Mouse (Mus musculus) stomach, embryonic 14.5 days (tissue): ENCODE results near the gene Ctdspl. TPM values are rescaled to one million over a fixed set of nuclear protein-coding genes. Genes with fewer than 3 reads are reported as not detected.

Source experiments
- ATAC-seq: fragments of 200-750 bp; cut with Nextera tagmentation; 2 replicates; pipeline ENCODE4 v1.8.0; 2017; ENCODE audit warnings: low read depth, moderate TSS enrichment; ENCODE audit not compliant: insufficient number of reproducible peaks, insufficient read depth, low FRiP score
- H3K27ac ChIP-seq: fragments of 300-500 bp; sonication (generic); 2 replicates; pipeline ENCODE4 v1.5.1; 2014; ENCODE audit warnings: mild to moderate bottlenecking, low read length, moderate library complexity, mixed read lengths
- H3K27me3 ChIP-seq: fragments of 300-500 bp; sonication (generic); 2 replicates; pipeline ENCODE4 v1.6.1; 2014; ENCODE audit warnings: low read length, control low read depth, mixed read lengths; ENCODE audit not compliant: control insufficient read depth, insufficient read depth
- H3K36me3 ChIP-seq: fragments of 300-500 bp; sonication (generic); 2 replicates; pipeline ENCODE4 v1.6.1; 2014; ENCODE audit warnings: mild to moderate bottlenecking, control low read depth, low read length, moderate library complexity, mixed read lengths; ENCODE audit not compliant: control insufficient read depth, insufficient read depth
- H3K4me1 ChIP-seq: fragments of 300-500 bp; sonication (generic); 2 replicates; pipeline ENCODE4 v1.6.1; 2014; ENCODE audit warnings: low read length, control low read depth, mixed read lengths; ENCODE audit not compliant: control insufficient read depth, insufficient read depth
- H3K4me2 ChIP-seq: fragments of 300-500 bp; sonication (generic); replicated peaks from 2 replicates; pipeline ENCODE4 v1.6.1; 2014; ENCODE audit warnings: low read depth, low read length, control low read depth
- H3K4me3 ChIP-seq: fragments of 300-500 bp; sonication (generic); 2 replicates; pipeline ENCODE4 v1.5.1; 2014; ENCODE audit warnings: low read depth, low read length, control low read depth
- H3K9ac ChIP-seq: fragments of 300-500 bp; sonication (generic); replicated peaks from 2 replicates; pipeline ENCODE4 v1.6.1; 2014; ENCODE audit warnings: low read depth, mild to moderate bottlenecking, control low read depth, low read length, moderate library complexity, mixed read lengths
- H3K9me3 ChIP-seq: fragments of 300-500 bp; sonication (generic); 2 replicates; pipeline ENCODE4 v1.6.1; 2016; ENCODE audit warnings: low read depth, low read length, control low read depth; ENCODE audit not compliant: control insufficient read depth
- WGBS: fragments of 180-500 bp; shearing (Covaris S2); extraction: QIAGEN DNeasy Blood & Tissue Kit; methylation state at CpG from one replicate; pipeline ENCODE4 v1.1.7; 2014; 5-methylcytosine and 5-hydroxymethylcytosine counted together
- polyA plus RNA-seq: library from polyadenylated mRNA; unstranded; fragments of >200 nt; fragmentation: Nextera tagmentation; extraction: Ambion mirVana; gene quantifications from 2 replicates; pipeline ENCODE4 v1.2.1, GENCODE M21; 2014

Ctdspl gene
- polyA plus RNA-seq, 1 experiment from 2014 or later: 26.7 TPM

GRCm38 (mm10) chr9:119025263-119025662 is 99.0 kb downstream of the Ctdspl start:
- Histone ChIP-seq H3K4me3 (no peak overlapping the region), H3K9me3 (no peaks in the 10 kb centered on the region), H3K36me3 (0 out of 2 replicates have a peak, but pooled peaks cover 4% of the 10 kb centered on the region), H3K27ac (no peak overlapping the region), H3K4me1 (no peaks in the 10 kb centered on the region), H3K4me2 (no peak overlapping the region), H3K27me3 (no peaks in the 10 kb centered on the region), H3K9ac (no peak overlapping the region)
- WGBS: 64% methylated on average over 6 of the region's 6 CpGs
- no peak for ATAC-seq

GRCm38 (mm10) chr9:119025832-119026331 is 99.6 kb downstream of the Ctdspl start:
- ATAC-seq: no peak
- H3K4me3 ChIP-seq: no peak overlapping the region
- H3K9ac ChIP-seq: no peak overlapping the region
- WGBS: 86% methylated on average over 7 of the region's 7 CpGs
- H3K9me3 ChIP-seq: no peaks in the 10 kb centered on the region
- H3K27ac ChIP-seq: no peak overlapping the region
- no peak overlapping the region for H3K4me2 ChIP-seq
- no peaks in the 10 kb centered on the region for H3K4me1 ChIP-seq
- no peaks in the 10 kb centered on the region for H3K27me3 ChIP-seq
- H3K36me3 ChIP-seq: 0 out of 2 replicates have a peak, but pooled peaks cover 4% of the 10 kb centered on the region

GRCm38 (mm10) chr9:119027337-119027736 is 101.1 kb downstream of the Ctdspl start:
- Histone ChIP-seq H3K9ac (no peak overlapping the region), H3K27me3 (no peaks in the 10 kb centered on the region), H3K4me1 (no peaks in the 10 kb centered on the region), H3K36me3 (peaks cover 8% of the 10 kb centered on the region; the same call in 1 of the 2 replicates), H3K9me3 (no peaks in the 10 kb centered on the region), H3K4me2 (no peak overlapping the region), H3K27ac (no peak overlapping the region), H3K4me3 (no peak overlapping the region)
- WGBS: 88% methylated on average over 7 of the region's 7 CpGs
- no peak for ATAC-seq

- 93% methylated on average over 27 of the region's 27 CpGs for WGBS
- no peak overlapping the region for H3K27ac ChIP-seq
- no peaks in the 10 kb centered on the region for H3K27me3 ChIP-seq
- no peak overlapping the region for H3K9ac ChIP-seq
- no peaks in the 10 kb centered on the region for H3K4me1 ChIP-seq
- H3K4me2 ChIP-seq: no peak overlapping the region
- H3K4me3 ChIP-seq: no peak overlapping the region
- H3K36me3 ChIP-seq: peaks cover 10% of the 10 kb centered on the region
- no peaks in the 10 kb centered on the region for H3K9me3 ChIP-seq
- ATAC-seq: no peak
These were observed 102.3 kb downstream of the Ctdspl start for GRCm38 (mm10) chr9:119028226-119029195.

- Histone ChIP-seq H3K36me3 (peaks cover 16% of the 10 kb centered on the region), H3K9ac (no peak overlapping the region), H3K4me1 (no peaks in the 10 kb centered on the region), H3K9me3 (no peaks in the 10 kb centered on the region), H3K27ac (no peak overlapping the region), H3K4me3 (no peak overlapping the region), H3K27me3 (no peaks in the 10 kb centered on the region), H3K4me2 (no peak overlapping the region)
- ATAC-seq: 0 out of 2 replicates have a peak, but pooled peaks have one; percentile 14
- WGBS: 55% methylated on average over 7 of the region's 7 CpGs
These were observed 103.3 kb downstream of the Ctdspl start for GRCm38 (mm10) chr9:119029568-119029967.

- no peaks in the 10 kb centered on the region for H3K4me1 ChIP-seq
- no peak overlapping the region for H3K27ac ChIP-seq
- peaks cover 24% of the 10 kb centered on the region for H3K36me3 ChIP-seq
These were observed 104.8 kb downstream of the Ctdspl start for GRCm38 (mm10) chr9:119031038-119031437.

GRCm38 (mm10) chr9:119031772-119032171 is 105.5 kb downstream of the Ctdspl start:
- H3K4me2 ChIP-seq: no peak overlapping the region
- no peak overlapping the region for H3K4me3 ChIP-seq
- H3K4me1 ChIP-seq: no peaks in the 10 kb centered on the region
- H3K9me3 ChIP-seq: no peaks in the 10 kb centered on the region
- no peaks in the 10 kb centered on the region for H3K27me3 ChIP-seq
- WGBS: 83% methylated on average over 14 of the region's 14 CpGs
- no peak for ATAC-seq
- H3K27ac ChIP-seq: no peak overlapping the region
- H3K9ac ChIP-seq: no peak overlapping the region
- H3K36me3 ChIP-seq: peaks cover 24% of the 10 kb centered on the region

More at GRCm38 (mm10) chr9:119031038-119031437, 104.8 kb downstream of the Ctdspl start:
- H3K9ac ChIP-seq: no peak overlapping the region
- WGBS: 93% methylated on average over 4 of the region's 4 CpGs
- ATAC-seq: no peak
- H3K4me3 ChIP-seq: no peak overlapping the region
- no peak overlapping the region for H3K4me2 ChIP-seq
- H3K27me3 ChIP-seq: no peaks in the 10 kb centered on the region
- no peaks in the 10 kb centered on the region for H3K9me3 ChIP-seq

GRCm38 (mm10) chr9:119032538-119032937 is 106.3 kb downstream of the Ctdspl start:
- H3K4me1 ChIP-seq: no peaks in the 10 kb centered on the region
- no peak overlapping the region for H3K9ac ChIP-seq
- WGBS: 65% methylated on average over 9 of the region's 9 CpGs
- peaks cover 25% of the 10 kb centered on the region for H3K36me3 ChIP-seq
- no peak overlapping the region for H3K4me3 ChIP-seq
- H3K9me3 ChIP-seq: no peaks in the 10 kb centered on the region
- H3K27ac ChIP-seq: no peak overlapping the region
- no peaks in the 10 kb centered on the region for H3K27me3 ChIP-seq
- no peak for ATAC-seq
- no peak overlapping the region for H3K4me2 ChIP-seq
